Mouse (Mus musculus) adrenal gland (tissue): ENCODE results near the gene Nxph1.

ENCODE experiments used
- intact Hi-C: fragments of 180-260 bp; cut with DNase I; formaldehyde crosslinking; loops from one replicate; pipeline ENCODE4 v1.15.1; 2025

Gene Nxph1

GRCm38 (mm10) chr6:8958081-8958919 is 10.1 kb downstream of the Nxph1 start:
- intact Hi-C loops: no loop called here

DNA sequence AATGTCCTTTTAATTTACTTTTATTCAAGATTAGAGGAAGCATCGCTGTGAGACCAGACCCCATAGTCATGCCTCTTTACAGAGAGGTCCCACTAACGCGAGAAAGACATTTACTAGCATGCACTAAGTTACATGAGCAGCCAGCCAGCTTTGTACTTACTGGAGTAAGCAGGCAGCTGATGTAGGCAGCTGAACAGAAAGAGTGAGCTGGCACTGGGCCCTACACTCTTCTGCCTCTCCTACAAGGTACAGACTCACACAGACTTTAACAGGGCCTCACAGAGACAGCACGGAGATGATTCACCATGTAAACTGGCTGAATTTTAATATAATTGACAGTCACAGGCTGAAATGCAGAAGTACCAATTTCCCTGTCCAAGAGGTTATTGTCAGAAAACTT is 11.6 kb downstream of the Nxph1 start:
- intact Hi-C loops: loop anchor here (5.0 kb wide), 1 partner anchor 272 kb away; no protein-coding TSS in a partner anchor

GRCm38 (mm10) chr6:8970576-8970975 is 22.3 kb downstream of the Nxph1 start:
- intact Hi-C loops: no loop called here

- intact Hi-C loops: no loop called here
Observed at GRCm38 (mm10) chr6:8979237-8979871, 31.1 kb downstream of the Nxph1 start.

GRCm38 (mm10) chr6:8996301-8996943 is 48.2 kb downstream of the Nxph1 start:
- intact Hi-C loops: no loop called here

GRCm38 (mm10) chr6:8997326-8997725 is 49.1 kb downstream of the Nxph1 start:
- intact Hi-C loops: no loop called here

DNA sequence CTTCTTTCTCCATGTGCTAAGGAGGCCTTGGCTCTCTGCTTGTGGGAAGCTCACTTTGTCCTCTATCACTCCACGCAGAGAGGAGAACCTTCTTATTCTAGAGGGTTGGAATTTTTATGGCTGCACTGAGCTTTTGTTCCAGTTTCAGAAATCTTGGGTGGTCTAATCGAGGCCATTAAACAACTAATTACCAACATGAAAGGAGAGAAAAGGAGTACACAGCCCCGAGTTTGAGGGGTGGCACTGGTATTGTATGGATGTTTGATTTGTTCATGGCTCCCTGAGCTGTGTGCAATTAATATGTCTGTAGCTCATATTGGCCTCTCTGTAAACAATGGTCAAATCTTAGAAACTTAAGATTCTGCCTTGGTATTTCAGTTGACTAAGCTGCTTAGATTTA is 54.5 kb downstream of the Nxph1 start:
- intact Hi-C loops: no loop called here

GRCm38 (mm10) chr6:9026631-9027030 is 78.4 kb downstream of the Nxph1 start:
- intact Hi-C loops: no loop called here

- intact Hi-C loops: no loop called here
Observed at GRCm38 (mm10) chr6:9027146-9027545, 78.9 kb downstream of the Nxph1 start.

GRCm38 (mm10) chr6:9028501-9028900 is 80.3 kb downstream of the Nxph1 start:
- intact Hi-C loops: no loop called here

- intact Hi-C loops: no loop called here
Observed at GRCm38 (mm10) chr6:9039286-9039685, 91.1 kb downstream of the Nxph1 start.

DNA sequence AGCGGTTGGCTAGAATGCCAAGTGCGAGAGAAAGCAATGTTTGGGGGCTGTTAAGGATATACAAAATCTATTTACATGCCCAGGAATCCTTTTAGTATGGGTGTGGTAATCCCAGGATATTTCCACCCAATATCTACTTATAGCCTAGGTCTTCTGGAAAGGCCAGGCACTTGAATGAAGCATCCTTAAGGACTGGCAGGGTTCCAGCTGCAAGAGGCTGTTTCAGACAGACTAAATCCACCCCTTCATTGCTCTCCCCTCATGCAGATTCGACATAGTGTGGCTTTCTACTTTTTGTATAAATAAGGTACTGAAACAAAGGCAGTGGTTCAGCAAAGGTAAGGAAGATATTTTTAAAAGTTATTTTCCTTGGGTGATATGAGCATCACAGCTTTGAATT is 92.8 kb downstream of the Nxph1 start:
- intact Hi-C loops: no loop called here

- intact Hi-C loops: no loop called here
Observed at GRCm38 (mm10) chr6:9042391-9042790, 94.2 kb downstream of the Nxph1 start.

DNA sequence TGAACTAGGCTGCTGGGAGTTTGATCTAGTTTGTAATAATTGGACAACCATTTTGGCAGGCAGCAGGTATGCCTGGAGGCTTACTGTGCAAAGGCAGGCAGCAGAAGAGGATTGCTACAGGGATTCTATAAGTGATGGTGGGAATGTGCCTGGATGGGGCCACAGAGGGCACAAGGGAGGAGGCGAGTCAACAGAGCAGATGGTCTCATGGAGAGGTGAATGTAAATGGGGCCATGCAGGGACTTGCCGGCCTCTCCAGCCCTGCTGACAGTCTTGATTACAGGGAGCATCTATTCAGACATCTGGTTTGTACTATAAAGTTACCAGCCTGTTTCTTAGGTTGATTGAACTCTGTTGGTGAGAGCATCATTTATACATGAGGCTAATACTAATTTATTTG is 98.6 kb downstream of the Nxph1 start:
- intact Hi-C loops: no loop called here

- intact Hi-C loops: no loop called here
Observed at GRCm38 (mm10) chr6:9061261-9062105, 113.3 kb downstream of the Nxph1 start.

DNA sequence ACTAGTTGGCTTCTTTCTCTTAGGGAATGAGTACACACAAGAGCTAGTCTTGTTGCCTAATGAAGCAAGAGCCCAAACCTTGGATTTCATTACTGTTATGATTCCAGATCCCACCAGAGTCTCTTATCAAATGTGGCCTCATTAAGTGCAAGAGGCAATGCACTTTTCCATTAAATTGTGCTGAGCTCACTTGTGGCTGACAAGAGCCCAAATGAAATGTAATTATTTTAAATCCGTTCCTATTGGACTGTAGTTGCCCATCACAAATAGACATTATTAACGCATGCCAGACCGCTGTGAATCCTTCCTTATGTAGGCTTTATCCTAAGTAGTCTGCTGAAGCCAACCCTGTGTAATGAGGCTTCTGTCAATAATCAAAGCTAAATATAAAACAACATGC is 118.2 kb downstream of the Nxph1 start:
- intact Hi-C loops: no loop called here

DNA sequence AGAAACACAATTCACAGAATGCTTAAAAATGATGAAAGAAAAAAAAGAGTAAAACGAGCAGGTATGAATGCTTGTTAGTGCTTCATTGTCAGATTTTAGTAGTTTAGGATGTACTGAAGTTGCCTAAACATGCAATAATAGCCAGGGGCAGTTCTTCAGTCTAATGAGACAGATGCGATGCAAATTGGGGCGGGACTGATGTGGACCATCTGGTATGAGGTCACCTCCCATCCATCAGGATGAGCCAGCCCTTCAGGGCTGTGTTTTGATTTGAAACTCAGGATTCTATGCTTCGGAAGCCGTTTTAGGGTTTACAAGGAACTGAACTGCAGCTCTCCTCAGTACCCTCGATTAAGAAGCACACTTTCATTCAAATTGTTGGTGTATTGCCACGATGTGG is 121.7 kb downstream of the Nxph1 start:
- intact Hi-C loops: no loop called here

DNA sequence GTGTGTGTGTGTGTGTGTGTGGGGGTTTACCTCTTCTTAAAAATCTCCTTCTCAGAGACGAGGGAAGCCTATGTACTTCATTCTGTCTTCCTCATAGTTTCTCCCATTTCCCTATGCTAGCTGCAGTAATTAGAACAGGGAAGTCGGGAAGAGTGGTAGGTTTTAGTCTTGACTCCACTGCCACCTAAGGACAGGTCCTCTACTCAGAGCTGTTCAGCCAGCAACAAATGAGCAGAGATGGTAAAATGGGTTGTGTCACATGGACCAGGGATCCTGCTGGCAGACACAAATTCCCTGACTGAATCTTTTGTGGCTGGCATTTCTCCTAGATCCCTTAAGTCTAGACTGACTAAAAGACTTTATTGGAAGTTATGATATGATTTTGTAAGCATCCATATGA is 128.2 kb downstream of the Nxph1 start:
- intact Hi-C loops: no loop called here

- intact Hi-C loops: no loop called here
Observed at GRCm38 (mm10) chr6:9077793-9078689, 129.8 kb downstream of the Nxph1 start.

- intact Hi-C loops: no loop called here
Observed at GRCm38 (mm10) chr6:9083851-9084250, 135.6 kb downstream of the Nxph1 start.
